Mouse (Mus musculus) kidney, embryonic 16.5 days (tissue): Measurements from ENCODE around the gene Zc3h8. TPM values are rescaled to one million over a fixed set of nuclear protein-coding genes. Genes with fewer than 3 reads are reported as not detected.
A peak's percentile ranks its signal among the peaks of the same experiment; 100 is the strongest.

Source experiments
- ATAC-seq: fragments of 200-750 bp; cut with Nextera tagmentation; 2 replicates; pipeline ENCODE4 v1.8.0; 2017; ENCODE audit warnings: moderate TSS enrichment; ENCODE audit not compliant: low FRiP score, low TSS enrichment
- H3K27ac ChIP-seq: fragments of 300-500 bp; sonication (generic); 2 replicates; pipeline ENCODE4 v1.5.1; 2014; ENCODE audit warnings: low read length
- H3K27me3 ChIP-seq: fragments of 300-500 bp; sonication (generic); 2 replicates; pipeline ENCODE4 v1.6.1; 2014; ENCODE audit warnings: low read length, control low read depth, mixed read lengths; ENCODE audit not compliant: insufficient read depth
- H3K36me3 ChIP-seq: fragments of 300-500 bp; sonication (generic); 2 replicates; pipeline ENCODE4 v1.6.1; 2014; ENCODE audit warnings: low read length, control low read depth, mixed read lengths; ENCODE audit not compliant: insufficient read depth
- H3K4me1 ChIP-seq: fragments of 300-500 bp; sonication (generic); 2 replicates; pipeline ENCODE4 v1.6.1; 2014; ENCODE audit warnings: low read length, control low read depth, mixed read lengths; ENCODE audit not compliant: insufficient read depth
- H3K4me2 ChIP-seq: fragments of 300-500 bp; sonication (generic); replicated peaks from 2 replicates; pipeline ENCODE4 v1.6.1; 2014; ENCODE audit warnings: low read depth, low read length
- H3K4me3 ChIP-seq: fragments of 300-500 bp; sonication (generic); 2 replicates; pipeline ENCODE4 v1.5.1; 2014; ENCODE audit warnings: mild to moderate bottlenecking, low read length
- H3K9ac ChIP-seq: fragments of 300-500 bp; sonication (generic); replicated peaks from 2 replicates; pipeline ENCODE4 v1.6.1; 2014; ENCODE audit warnings: low read length
- H3K9me3 ChIP-seq: fragments of 300-500 bp; sonication (generic); 2 replicates; pipeline ENCODE4 v1.6.1; 2016; ENCODE audit warnings: low read length, control low read depth
- WGBS: fragments of 180-500 bp; shearing (Covaris S2); extraction: QIAGEN DNeasy Blood & Tissue Kit; methylation state at CpG from one replicate; pipeline ENCODE4 v1.1.7; 2014; 5-methylcytosine and 5-hydroxymethylcytosine counted together
- microRNA-seq: library from miRNA; unstranded; fragments of <30 nt; microRNA quantifications from one replicate; pipeline ENCODE4, GENCODE M21; 2016
- polyA plus RNA-seq: library from polyadenylated mRNA; unstranded; fragments of >200 nt; fragmentation: Nextera tagmentation; extraction: Ambion mirVana; gene quantifications from 2 replicates; pipeline ENCODE4 v1.2.1, GENCODE M21; 2015

The Zc3h8 gene
- polyA plus RNA-seq, 1 experiment from 2014 or later = 7.9 TPM

GRCm38 (mm10) chr2:128902843-128903242, 41.0 kb downstream of the Zc3h8 start:
- Histone ChIP-seq H3K4me1 (no peaks in the 10 kb centered on the region), H3K27me3 (no peaks in the 10 kb centered on the region), H3K9me3 (peaks cover 7% of the 10 kb centered on the region), H3K9ac (no peak overlapping the region), H3K36me3 (no peaks in the 10 kb centered on the region), H3K27ac (no peak overlapping the region), H3K4me2 (no peak overlapping the region), H3K4me3 (no peak overlapping the region)
- 77% methylated on average over 6 of the region's 6 CpGs for WGBS
- ATAC-seq = no peak

- peak; percentile 50; the same call in 1 of the 2 replicates for ATAC-seq
- Histone ChIP-seq H3K9ac (peak overlapping the region; percentile 56; the same call in 1 of the 2 replicates), H3K27ac (no peak overlapping the region), H3K4me3 (peak overlapping the region; percentile 48), H3K4me2 (peak overlapping the region; percentile 70), H3K9me3 (peaks cover 4% of the 10 kb centered on the region; the same call in 1 of the 2 replicates), H3K36me3 (no peaks in the 10 kb centered on the region), H3K27me3 (no peaks in the 10 kb centered on the region), H3K4me1 (peaks cover 21% of the 10 kb centered on the region)
- 5% methylated on average over 26 of the region's 37 CpGs for WGBS
These were observed 51.6 kb downstream of the Zc3h8 start for GRCm38 (mm10) chr2:128892180-128892721.

- H3K4me1 ChIP-seq = peaks cover 21% of the 10 kb centered on the region
- H3K27me3 ChIP-seq = no peaks in the 10 kb centered on the region
- no peak overlapping the region for H3K4me3 ChIP-seq
- H3K27ac ChIP-seq = no peak overlapping the region
- ATAC-seq = no peak
- H3K36me3 ChIP-seq = no peaks in the 10 kb centered on the region
- H3K9me3 ChIP-seq = peaks cover 4% of the 10 kb centered on the region; the same call in 1 of the 2 replicates
- WGBS = 86% methylated on average over 4 of the region's 4 CpGs
- H3K4me2 ChIP-seq = no peak overlapping the region
- no peak overlapping the region for H3K9ac ChIP-seq
These were observed 53.1 kb downstream of the Zc3h8 start for GRCm38 (mm10) chr2:128890661-128891335.

- H3K4me2 ChIP-seq = no peak overlapping the region; the same call in 1 of the 2 replicates
- peaks cover 4% of the 10 kb centered on the region; the same call in 1 of the 2 replicates for H3K9me3 ChIP-seq
- no peak overlapping the region for H3K4me3 ChIP-seq
- H3K4me1 ChIP-seq = peaks cover 21% of the 10 kb centered on the region
- peak; percentile 64 for ATAC-seq
- H3K36me3 ChIP-seq = no peaks in the 10 kb centered on the region
- peak overlapping the region; percentile 5; the same call in 1 of the 2 replicates for H3K9ac ChIP-seq
- H3K27ac ChIP-seq = peak overlapping the region; percentile 92
- WGBS = 38% methylated on average over 6 of the region's 6 CpGs
- H3K27me3 ChIP-seq = no peaks in the 10 kb centered on the region
These were observed 55.9 kb downstream of the Zc3h8 start for GRCm38 (mm10) chr2:128887866-128888550.

- H3K36me3 ChIP-seq = no peaks in the 10 kb centered on the region
- 79% methylated on average over 8 of the region's 8 CpGs for WGBS
These were observed 58.6 kb downstream of the Zc3h8 start for GRCm38 (mm10) chr2:128885225-128885811.

GRCm38 (mm10) chr2:128881236-128881635, 62.6 kb downstream of the Zc3h8 start:
- WGBS = 72% methylated on average over 4 of the region's 4 CpGs
- no peak for ATAC-seq
- H3K9me3 ChIP-seq = no peaks in the 10 kb centered on the region
- H3K4me3 ChIP-seq = no peak overlapping the region
- no peak overlapping the region for H3K9ac ChIP-seq
- H3K27ac ChIP-seq = no peak overlapping the region
- no peaks in the 10 kb centered on the region for H3K4me1 ChIP-seq
- H3K27me3 ChIP-seq = no peaks in the 10 kb centered on the region
- H3K4me2 ChIP-seq = no peak overlapping the region
- no peaks in the 10 kb centered on the region for H3K36me3 ChIP-seq

More at GRCm38 (mm10) chr2:128885225-128885811, 58.6 kb downstream of the Zc3h8 start:
- Histone ChIP-seq H3K4me1 (peaks cover 13% of the 10 kb centered on the region; the same call in 1 of the 2 replicates), H3K27ac (no peak overlapping the region), H3K4me2 (no peak overlapping the region), H3K9ac (no peak overlapping the region), H3K9me3 (no peaks in the 10 kb centered on the region), H3K4me3 (no peak overlapping the region), H3K27me3 (no peaks in the 10 kb centered on the region)
- ATAC-seq = no peak

Small RNAs within 50 kb of the gene (microRNA-seq; reads per million reads assigned to microRNA genes)
- gene Gm22859 = not detected

Other genes starting within 250 kb of the Zc3h8 start
- gene Mertk, start 245.1 kb downstream of the Zc3h8 start, polyA plus RNA-seq = 14.2 and 14.6 TPM in 2 replicates
- gene Tmem87b, start 126.0 kb downstream of the Zc3h8 start, polyA plus RNA-seq = 33.3 and 34.7 TPM in 2 replicates
- gene Fbln7, start 81.1 kb downstream of the Zc3h8 start, polyA plus RNA-seq = 8.1 TPM in 2 replicates
- gene Zc3h6, start 23.3 kb upstream of the Zc3h8 start, polyA plus RNA-seq = 1.4 and 2.3 TPM in 2 replicates
- 12.7 and 12.9 TPM in 2 replicates for gene Gm10762, start 23.6 kb upstream of the Zc3h8 start, polyA plus RNA-seq
- gene Vinac1, start 104.1 kb upstream of the Zc3h8 start, polyA plus RNA-seq = 0.04 TPM in 1 of 2 replicates, not detected in the other
- gene Ttl, start 121.9 kb upstream of the Zc3h8 start, polyA plus RNA-seq = 13.4 TPM in 2 replicates
- 27.2 and 33.4 TPM in 2 replicates for gene Polr1b, start 156.9 kb upstream of the Zc3h8 start, polyA plus RNA-seq
- gene Chchd5, start 185.6 kb upstream of the Zc3h8 start, polyA plus RNA-seq = 26.1 and 27.0 TPM in 2 replicates